Mouse (Mus musculus) embryonic stem cell, embryonic (primary cell): Measurements from ENCODE around the gene Kansl1.

Experiments
- CTCF ChIA-PET, 4 experiments: fragments of 300-600 bp in 2 of 4; fragments of 350-600 bp in 2 of 4; sonication (Branson Sonifier 250); formaldehyde crosslinking; loops; one replicate each; lab custom pipeline; 2022; ENCODE audit warnings: inconsistent platforms in 2 of 4; lab: Charles Lee
- POLR2A ChIA-PET, 4 experiments: fragments of 300-600 bp in 2 of 4; fragments of 350-600 bp in 2 of 4; sonication (Branson Sonifier 250); formaldehyde crosslinking; loops; one replicate each; lab custom pipeline; 2022; ENCODE audit warnings: antibody characterized with exemption in 4 of 4, inconsistent platforms in 1 of 4; lab: Charles Lee

The Kansl1 gene

GRCm38 (mm10) chr11:104334115-104334514 is 134.5 kb downstream of the Kansl1 start:
- POLR2A ChIA-PET = interaction anchor here in 2 of 4 experiments (0.5 to 52.0 kb wide), 12 partner anchors 9 to 109 kb away, joined by 3 to 2718 read pairs (median 4); no protein-coding TSS in a partner anchor
- CTCF ChIA-PET = interaction anchor here in 1 of 4 experiments (0.9 kb wide), 1 partner anchor 13 kb away, joined by 3 read pairs; no protein-coding TSS in a partner anchor

GRCm38 (mm10) chr11:104332105-104332504 is 136.6 kb downstream of the Kansl1 start:
- POLR2A ChIA-PET = interaction anchor here (0.5 to 52.0 kb wide), 18 partner anchors 8 to 154 kb away, joined by 3 to 2718 read pairs (median 4); no protein-coding TSS in a partner anchor

GRCm38 (mm10) chr11:104331208-104331607 is 137.5 kb downstream of the Kansl1 start:
- ChIA-PET CTCF (interaction anchor here in 2 of 4 experiments (1.5 to 1.7 kb wide), 2 partner anchors 9 to 42 kb away, joined by 4 read pairs; no protein-coding TSS in a partner anchor), POLR2A (interaction anchor here (0.6 to 52.0 kb wide), 17 partner anchors 9 to 133 kb away, joined by 3 to 2718 read pairs (median 5); no protein-coding TSS in a partner anchor)

More at GRCm38 (mm10) chr11:104332105-104332504, 136.6 kb downstream of the Kansl1 start:
- CTCF ChIA-PET = interaction anchor here in 1 of 4 experiments (0.6 kb wide), 2 partner anchors 13 to 16 kb away, joined by 4 read pairs; no protein-coding TSS in a partner anchor

- ChIA-PET POLR2A (interaction anchor here (0.7 to 52.0 kb wide), 18 partner anchors 9 to 350 kb away, joined by 3 to 2718 read pairs (median 5); no protein-coding TSS in a partner anchor), CTCF (interaction anchor here in 2 of 4 experiments (0.6 to 1.7 kb wide), 4 partner anchors 8 to 120 kb away, joined by 3 to 4 read pairs (median 4); no protein-coding TSS in a partner anchor)
Measured at GRCm38 (mm10) chr11:104330151-104330550, 138.5 kb downstream of the Kansl1 start.

GRCm38 (mm10) chr11:104329185-104329926 is 139.3 kb downstream of the Kansl1 start:
- ChIA-PET POLR2A (interaction anchor here in 3 of 4 experiments (0.5 to 52.0 kb wide), 16 partner anchors 9 to 118 kb away, joined by 3 to 2718 read pairs (median 4); no protein-coding TSS in a partner anchor), CTCF (interaction anchor here in 3 of 4 experiments (0.5 to 1.7 kb wide), 6 partner anchors 8 to 256 kb away, joined by 3 to 6 read pairs (median 4); no protein-coding TSS in a partner anchor)

- CTCF ChIA-PET = interaction anchor here in 3 of 4 experiments (0.6 to 1.7 kb wide), 4 partner anchors 12 to 149 kb away, joined by 3 to 10 read pairs (median 5); no protein-coding TSS in a partner anchor
- POLR2A ChIA-PET = interaction anchor here in 3 of 4 experiments (0.6 to 52.0 kb wide), 11 partner anchors 8 to 113 kb away, joined by 3 to 2718 read pairs (median 16); no protein-coding TSS in a partner anchor
Measured at GRCm38 (mm10) chr11:104327946-104328345, 140.7 kb downstream of the Kansl1 start.

GRCm38 (mm10) chr11:104327462-104327861 is 141.2 kb downstream of the Kansl1 start:
- CTCF ChIA-PET = interaction anchor here in 1 of 4 experiments (0.9 kb wide), 1 partner anchor 12 kb away, joined by 3 read pairs; no protein-coding TSS in a partner anchor
- POLR2A ChIA-PET = interaction anchor here in 3 of 4 experiments (0.6 to 52.0 kb wide), 11 partner anchors 8 to 113 kb away, joined by 3 to 2718 read pairs (median 16); no protein-coding TSS in a partner anchor

GRCm38 (mm10) chr11:104322142-104322541 is 146.5 kb downstream of the Kansl1 start:
- POLR2A ChIA-PET = interaction anchor here in 3 of 4 experiments (0.6 to 52.0 kb wide), 22 partner anchors 8 to 330 kb away, joined by 3 to 2718 read pairs (median 4); no protein-coding TSS in a partner anchor
- CTCF ChIA-PET = interaction anchor here (0.6 to 1.4 kb wide), 9 partner anchors 8 to 186 kb away, joined by 3 to 9 read pairs (median 4); no protein-coding TSS in a partner anchor

GRCm38 (mm10) chr11:104320511-104320910 is 148.2 kb downstream of the Kansl1 start:
- CTCF ChIA-PET = interaction anchor here (0.6 to 2.4 kb wide), 6 partner anchors 9 to 181 kb away, joined by 4 to 10 read pairs (median 5); no protein-coding TSS in a partner anchor
- POLR2A ChIA-PET = interaction anchor here (0.6 to 52.0 kb wide), 19 partner anchors 9 to 122 kb away, joined by 3 to 2718 read pairs (median 6); no protein-coding TSS in a partner anchor

GRCm38 (mm10) chr11:104318940-104319781 is 149.5 kb downstream of the Kansl1 start:
- ChIA-PET CTCF (interaction anchor here in 3 of 4 experiments (0.5 to 2.4 kb wide), 6 partner anchors 8 to 567 kb away, joined by 3 to 10 read pairs (median 4); no protein-coding TSS in a partner anchor), POLR2A (interaction anchor here (0.5 to 52.0 kb wide), 28 partner anchors 9 to 1093 kb away, joined by 3 to 2718 read pairs (median 4); no protein-coding TSS in a partner anchor)

GRCm38 (mm10) chr11:104317631-104318030 is 151.0 kb downstream of the Kansl1 start:
- ChIA-PET POLR2A (interaction anchor here (0.6 to 52.0 kb wide), 24 partner anchors 7 to 140 kb away, joined by 3 to 2718 read pairs (median 5); no protein-coding TSS in a partner anchor), CTCF (interaction anchor here in 3 of 4 experiments (0.5 to 3.4 kb wide), 4 partner anchors 28 to 1678 kb away, joined by 3 to 23 read pairs (median 12); no protein-coding TSS in a partner anchor)

- ChIA-PET POLR2A (interaction anchor here (0.6 to 52.0 kb wide), 26 partner anchors 8 to 128 kb away, joined by 3 to 2718 read pairs (median 4); no protein-coding TSS in a partner anchor), CTCF (interaction anchor here (0.7 to 3.4 kb wide), 12 partner anchors 12 to 173 kb away, joined by 3 to 23 read pairs (median 6); partner anchors contain the start of gene Kansl1 (in 1 of the 4))
Measured at GRCm38 (mm10) chr11:104316685-104317400, 151.8 kb downstream of the Kansl1 start.

GRCm38 (mm10) chr11:104315703-104316102 is 153.0 kb downstream of the Kansl1 start:
- POLR2A ChIA-PET = interaction anchor here (0.5 to 52.0 kb wide), 26 partner anchors 8 to 299 kb away, joined by 3 to 2718 read pairs (median 3); no protein-coding TSS in a partner anchor
- CTCF ChIA-PET = interaction anchor here (0.5 to 3.4 kb wide), 27 partner anchors 10 to 873 kb away, joined by 3 to 23 read pairs (median 4); partner anchors contain the start of genes Gm884 (in 1 of the 4), Kansl1 (in 1 of the 4) and Mapt (in 1 of the 4)

- ChIA-PET CTCF (interaction anchor here (0.5 to 5.1 kb wide), 28 partner anchors 8 to 668 kb away, joined by 3 to 67 read pairs (median 5); no protein-coding TSS in a partner anchor), POLR2A (interaction anchor here (0.6 to 52.0 kb wide), 36 partner anchors 9 to 1163 kb away, joined by 3 to 2718 read pairs (median 3); no protein-coding TSS in a partner anchor)
Measured at GRCm38 (mm10) chr11:104311643-104312042, 157.0 kb downstream of the Kansl1 start.

- CTCF ChIA-PET = interaction anchor here (0.6 to 5.1 kb wide), 13 partner anchors 8 to 356 kb away, joined by 3 to 67 read pairs (median 8); no protein-coding TSS in a partner anchor
- POLR2A ChIA-PET = interaction anchor here (0.6 to 52.0 kb wide), 35 partner anchors 10 to 1162 kb away, joined by 3 to 2718 read pairs (median 4); partner anchors contain the start of genes Arf2 (in 1 of the 4) and Kansl1 (in 1 of the 4)
Measured at GRCm38 (mm10) chr11:104310226-104310887, 158.3 kb downstream of the Kansl1 start.
